Mouse (Mus musculus): ENCODE data around the gene Nsun6.

GRCm38 (mm10) chr2:15104386-15104785, 49.5 kb upstream of the Nsun6 start:
- TF ChIP-seq CTCF (IDR thresholded peaks at IDR 0.05; ENCODE audit: low read depth, low read length) (no peak), GATA1 (IDR thresholded peaks at IDR 0.05; ENCODE audit: borderline replicate concordance, low read length) (no peak), POLR2AphosphoS5 (IDR thresholded peaks at IDR 0.05; ENCODE audit: insufficient replicate concordance, low read depth, low read length) (no peak)
